Comparison of ENCODE assay signal across 12 mouse cellular contexts in the genomic region with DNA sequence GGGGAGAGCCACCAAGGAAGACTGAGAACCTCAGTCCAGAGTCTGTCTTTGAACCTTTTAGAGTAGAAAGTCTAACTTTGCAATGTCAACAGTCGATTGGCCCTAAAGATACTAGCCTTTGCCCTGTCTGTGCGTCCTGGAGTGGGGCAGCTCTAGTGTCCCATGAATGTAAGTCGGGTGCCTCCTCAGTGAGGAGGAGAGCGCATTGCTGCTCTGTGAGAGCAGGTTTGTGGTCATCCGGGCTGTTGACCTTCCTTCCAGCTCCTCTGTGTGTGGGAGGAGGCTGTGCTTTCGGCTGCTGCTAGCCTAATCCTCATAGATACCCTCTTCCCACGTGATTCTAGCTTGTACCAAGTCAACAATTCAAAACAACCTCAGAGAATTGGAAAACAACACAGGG. TPM values are rescaled to one million over a fixed set of nuclear protein-coding genes. Genes with fewer than 3 reads are reported as not detected.
A peak's percentile ranks its signal among the peaks of the same experiment; 100 is the strongest.
DNase-seq lines count a peak whose midpoint lies in the region; ATAC-seq and TF ChIP-seq lines count a peak whose summit lies in the region.
"Had no signal": no experiment of that assay in that cellular context is flagged by ENCODE, and none has a peak within 500 bp of the region (broad histone marks: within the 10 kb centered on the region; RNA-seq: fewer than 3 reads in every experiment).

No protein-coding gene starts in this region.

- H3K4me2 ChIP-seq in heart, embryonic 16.5 days (ENCODE audit: low read depth, low read length), result peak overlapping the region; percentile 64
- H3K4me2 ChIP-seq in forebrain, embryonic 14.5 days (ENCODE audit: low read length), result no peak overlapping the region

- no peaks in the 10 kb centered on the region for H3K9me3 ChIP-seq in heart, embryonic 16.5 days (replicated peaks; ENCODE audit: control insufficient read depth, low read length)
- H3K9me3 ChIP-seq in forebrain, embryonic 14.5 days (replicated peaks; ENCODE audit: control insufficient read depth, low read length), result no peaks in the 10 kb centered on the region

- no peak for ATAC-seq in heart, embryonic 16.5 days (replicated peaks; ENCODE audit: extremely low read depth, insufficient read depth, low FRiP score)
- no peak for ATAC-seq in forebrain, embryonic 14.5 days

- no peak overlapping the region for H3K9ac ChIP-seq in heart, embryonic 16.5 days (ENCODE audit: low read length)
- no peak overlapping the region for H3K9ac ChIP-seq in forebrain, embryonic 14.5 days (ENCODE audit: low read length)

- DNase-seq in layer of hippocampus, adult 2 months (ENCODE audit: low spot score in 2 of 2), result no peak
- DNase-seq in layer of hippocampus, adult 8-10 months (ENCODE audit: low spot score in 2 of 2), result no peak
- peak; percentile 24 for DNase-seq in MN1 (ENCODE audit: low spot score)
- peak; percentile 62 for DNase-seq in kidney, postnatal 14 days
- DNase-seq in cerebellum, adult 18-20 months, result no peak
- DNase-seq in forebrain, embryonic 14.5 days (ENCODE audit: low spot score), result no peak
- DNase-seq in spleen, postnatal 14 days (ENCODE audit: low spot score in 2 of 2), result no peak
- DNase-seq: gastrocnemius, postnatal 10 days; right cerebral cortex, postnatal 4 days; thymus, postnatal 4 days had no signal

- 32% methylated on average over 7 of the region's 7 CpGs for WGBS in heart, embryonic 16.5 days
- 47% methylated on average over 7 of the region's 7 CpGs for WGBS in forebrain, embryonic 14.5 days

- H3K27ac ChIP-seq in layer of hippocampus, adult 2 months, result peak overlapping the region; percentile 80; the same call in 1 of the 2 replicates
- H3K27ac ChIP-seq in heart, embryonic 16.5 days (ENCODE audit: low read length), result peak overlapping the region; percentile 37
- no peak overlapping the region for H3K27ac ChIP-seq in forebrain, embryonic 14.5 days (ENCODE audit: low read depth, low read length)

- peaks cover 16% of the 10 kb centered on the region for H3K4me1 ChIP-seq in heart, embryonic 16.5 days (ENCODE audit: control insufficient read depth, insufficient read depth, low read length)
- H3K4me1 ChIP-seq in forebrain, embryonic 14.5 days (ENCODE audit: control insufficient read depth, insufficient read depth, low read length), result no peaks in the 10 kb centered on the region; the same call in 1 of the 2 replicates

- H3K4me3 ChIP-seq in layer of hippocampus, adult 2 months, result peak overlapping the region; percentile 8; the same call in 1 of the 2 replicates
- no peak overlapping the region for H3K4me3 ChIP-seq in heart, embryonic 16.5 days (ENCODE audit: low read length)
- H3K4me3 ChIP-seq in forebrain, embryonic 14.5 days (ENCODE audit: low read depth, low read length), result no peak overlapping the region

- no peaks in the 10 kb centered on the region for H3K36me3 ChIP-seq in heart, embryonic 16.5 days (ENCODE audit: control insufficient read depth, insufficient read depth)
- no peaks in the 10 kb centered on the region for H3K36me3 ChIP-seq in forebrain, embryonic 14.5 days (ENCODE audit: control insufficient read depth, insufficient read depth, low read length)

- no peak for TF ChIP-seq CTCF in layer of hippocampus, adult 2 months (conservative IDR thresholded peaks at IDR 0.05)

- no peaks in the 10 kb centered on the region for H3K27me3 ChIP-seq in heart, embryonic 16.5 days (ENCODE audit: control insufficient read depth, insufficient read depth, low read length)
- no peaks in the 10 kb centered on the region for H3K27me3 ChIP-seq in forebrain, embryonic 14.5 days (replicated peaks; ENCODE audit: control insufficient read depth, insufficient read depth, low read length)
- H3K27me3 ChIP-seq: CH12.LX had no signal

RNA-seq across cellular contexts. Expression of a gene that starts 4.9 kb away (rescaled TPM):
- 100 to 1,000 TPM; 103 to 120 TPM for total RNA-seq in layer of hippocampus, adult 2 months (2021)
- 100 to 1,000 TPM; 104 to 131 (median 119) TPM for total RNA-seq in layer of hippocampus, adult 8-10 months (2022)
- 117 and 137 TPM in 2 replicates for polyA plus RNA-seq in heart, embryonic 16.5 days (2015; fragmentation: Nextera tagmentation; extraction: Ambion mirVana)
- 120 and 132 TPM in 2 replicates for polyA plus RNA-seq in forebrain, embryonic 14.5 days (2014; fragmentation: Nextera tagmentation; extraction: Ambion mirVana)

RNA-seq across cellular contexts. Expression of a gene that starts 31.9 kb away (rescaled TPM):
- total RNA-seq in layer of hippocampus, adult 2 months (2021), result 1 to 10 TPM; 7.1 to 8.3 TPM
- total RNA-seq in layer of hippocampus, adult 8-10 months (2022), result 1 to 10 TPM; 7.2 to 8.9 (median 8.4) TPM
- 1.1 and 1.3 TPM in 2 replicates for polyA plus RNA-seq in heart, embryonic 16.5 days (2015; fragmentation: Nextera tagmentation; extraction: Ambion mirVana)
- 0.90 and 1.3 TPM in 2 replicates for polyA plus RNA-seq in forebrain, embryonic 14.5 days (2014; fragmentation: Nextera tagmentation; extraction: Ambion mirVana)
- total RNA-seq: CH12.LX had no signal

RNA-seq across cellular contexts. Expression of a gene that starts 40.1 kb away (rescaled TPM):
- total RNA-seq in layer of hippocampus, adult 2 months (2021), result under 1 TPM in 1 of 2 experiments, not detected in 1; 0.28 TPM
- under 1 TPM in 1 of 4 experiments, not detected in 3; 0.19 TPM for total RNA-seq in layer of hippocampus, adult 8-10 months (2022)
- 0.29 TPM in 1 of 2 replicates, not detected in the other for polyA plus RNA-seq in heart, embryonic 16.5 days (2015; fragmentation: Nextera tagmentation; extraction: Ambion mirVana)
- polyA plus RNA-seq in forebrain, embryonic 14.5 days (2014; fragmentation: Nextera tagmentation; extraction: Ambion mirVana), result not detected in 2 replicates
- total RNA-seq: CH12.LX had no signal

Comparison
In these comparisons a context has a peak if more than half of its experiments do, and no peak if none do; other contexts are left out.
1. DNase-seq: peak in MN1 (single experiment) and kidney, postnatal 14 days (single experiment); none in layer of hippocampus, adult 2 months (0 of 2), layer of hippocampus, adult 8-10 months (0 of 2), cerebellum, adult 18-20 months (0 of 2), forebrain, embryonic 14.5 days (single experiment) and spleen, postnatal 14 days (0 of 2).